Mouse (Mus musculus) erythroblast, embryonic 14.5 days (primary cell): ENCODE results near the gene Pitpnc1.

Source experiments
- GATA1 ChIP-seq: IDR thresholded peaks from 2 replicates; pipeline ENCODE4 v1.6.1; 2012; ENCODE audit warnings: low read length, inconsistent platforms, mixed read lengths
- TAL1 ChIP-seq: IDR thresholded peaks from 3 replicates; pipeline ENCODE4 v1.6.1; 2012; ENCODE audit warnings: low read length, inconsistent platforms, mixed read lengths

DNA sequence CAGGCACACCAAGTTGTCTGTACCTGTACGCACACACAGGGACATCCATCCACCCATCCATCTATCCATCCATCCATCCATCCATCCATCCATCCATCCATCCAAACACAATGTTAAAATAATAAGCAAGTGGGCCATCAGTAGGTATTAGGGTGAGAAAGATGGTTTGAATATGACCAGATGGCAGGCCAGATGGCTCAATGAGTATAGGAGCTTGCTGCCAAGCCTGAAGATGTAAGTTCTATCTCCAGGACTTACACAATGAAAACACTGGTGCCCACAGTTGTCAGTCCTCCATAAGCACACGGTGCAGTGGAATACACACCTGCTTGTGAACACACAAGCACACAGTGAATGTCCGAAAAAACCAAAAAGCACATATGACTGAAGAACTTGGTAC is 186.9 kb downstream of the Pitpnc1 start:
- no peak for TF ChIP-seq GATA1
- no peak for TF ChIP-seq TAL1
